Mouse (Mus musculus): ENCODE measurements around the gene Cpa4. TPM values are rescaled to one million over a fixed set of nuclear protein-coding genes. Genes with fewer than 3 reads are reported as not detected.
A peak's percentile ranks its signal among the peaks of the same experiment; 100 is the strongest.

The Cpa4 gene
- polyA plus RNA-seq (2015; fragmentation: Nextera tagmentation; extraction: Ambion mirVana): 0.59 and 0.87 TPM in 2 replicates

- 77% methylated on average over 5 of the region's 5 CpGs for WGBS
- peaks cover 12% of the 10 kb centered on the region for H3K4me1 ChIP-seq (replicated peaks)
- 0 out of 2 replicates have a peak within 1 kb of the TSS, but pooled peaks have one; percentile 42 for H3K27ac ChIP-seq (replicated peaks)
These were observed at the start of gene Cpa4 for GRCm38 (mm10) chr6:30568069-30568468. Gene Cpa4, plus strand, starts transcription at chr6:30568369.

DNA sequence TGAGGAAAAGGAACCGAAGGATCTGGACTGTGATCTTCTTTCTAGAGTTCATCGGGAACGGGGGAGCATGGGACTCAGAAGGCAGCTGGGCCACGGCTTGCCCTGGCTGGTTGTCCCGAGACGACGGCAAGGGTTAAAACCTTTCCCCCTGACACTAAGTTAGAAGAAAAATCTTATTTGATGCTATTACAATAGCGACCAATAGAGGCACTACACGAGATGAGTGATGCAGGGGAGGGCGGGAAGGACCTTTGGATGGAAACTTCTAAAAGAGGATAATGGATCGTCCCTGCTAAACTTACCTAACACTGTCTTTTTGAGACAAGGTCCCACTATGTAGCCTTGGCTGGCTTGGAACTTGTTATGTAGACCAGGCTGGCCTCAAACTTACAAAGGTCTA, 47.8 kb upstream of the Cpa4 start:
- 67% methylated on average over 11 of the region's 11 CpGs for WGBS
- Histone ChIP-seq H3K9me3 (no peaks in the 10 kb centered on the region), H3K27me3 (no peaks in the 10 kb centered on the region), H3K36me3 (no peaks in the 10 kb centered on the region), H3K4me2 (no peak overlapping the region), H3K9ac (no peak overlapping the region), H3K4me1 (replicated peaks) (peaks cover 4% of the 10 kb centered on the region; the same call in 1 of the 2 replicates), H3K27ac (replicated peaks) (no peak overlapping the region), H3K4me3 (no peak overlapping the region)
- no peak for ATAC-seq (ENCODE audit: low read depth)

More at GRCm38 (mm10) chr6:30568069-30568468, at the start of gene Cpa4:
- Histone ChIP-seq H3K9ac (no peak within 1 kb of the TSS), H3K36me3 (no peaks in the 10 kb centered on the region), H3K27me3 (no peaks in the 10 kb centered on the region), H3K4me2 (no peak within 1 kb of the TSS), H3K9me3 (no peaks in the 10 kb centered on the region), H3K4me3 (no peak within 1 kb of the TSS)
- ATAC-seq (ENCODE audit: low read depth): no peak

DNA sequence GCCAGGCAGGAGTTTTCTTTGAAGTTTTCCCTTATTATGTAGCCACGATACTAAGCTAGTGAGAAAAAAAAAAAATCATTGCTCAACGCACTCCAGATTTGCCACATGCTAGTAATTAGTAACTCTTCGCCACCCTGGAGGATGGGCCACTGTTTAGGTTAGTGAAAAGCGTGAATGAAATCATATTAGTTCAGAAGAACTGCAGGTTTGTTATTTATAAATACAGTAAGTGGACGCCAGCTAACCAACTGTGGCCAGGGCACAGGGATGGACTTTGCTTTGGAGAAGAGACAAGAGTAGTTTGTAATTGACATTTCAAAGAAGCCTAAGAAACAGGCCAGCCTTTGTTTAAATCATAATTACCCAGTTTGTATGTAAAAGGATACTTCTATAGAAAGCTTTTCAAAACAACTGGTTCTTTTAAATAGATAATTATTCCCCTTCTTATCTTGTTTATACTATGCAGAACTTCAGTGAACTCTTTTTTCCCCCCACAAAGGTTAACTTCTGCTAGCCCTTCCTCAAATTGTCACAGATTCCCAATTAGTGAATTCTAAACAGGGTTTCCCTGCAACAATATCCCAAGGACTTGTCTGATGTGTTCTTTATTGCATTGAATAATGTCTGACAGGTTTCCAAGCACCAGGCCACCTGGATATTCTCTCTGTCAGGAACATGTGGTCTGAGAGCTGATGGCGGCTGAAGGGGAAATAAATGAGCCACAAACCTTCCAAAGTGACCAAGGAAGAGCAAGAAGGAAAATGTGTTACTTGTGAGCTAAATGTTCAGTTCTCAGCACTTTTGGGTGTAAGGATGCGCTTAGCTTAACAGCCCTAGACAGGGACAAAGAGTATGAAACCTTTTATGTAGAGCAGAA, 42.5 kb upstream of the Cpa4 start:
- Histone ChIP-seq H3K9me3 (no peaks in the 10 kb centered on the region), H3K4me2 (no peak overlapping the region), H3K9ac (no peak overlapping the region), H3K4me1 (replicated peaks) (peaks cover 25% of the 10 kb centered on the region), H3K27ac (replicated peaks) (peak overlapping the region; percentile 28), H3K36me3 (no peaks in the 10 kb centered on the region), H3K27me3 (no peaks in the 10 kb centered on the region), H3K4me3 (no peak overlapping the region)
- WGBS: 55% methylated on average over 7 of the region's 7 CpGs
- ATAC-seq (ENCODE audit: low read depth): no peak

DNA sequence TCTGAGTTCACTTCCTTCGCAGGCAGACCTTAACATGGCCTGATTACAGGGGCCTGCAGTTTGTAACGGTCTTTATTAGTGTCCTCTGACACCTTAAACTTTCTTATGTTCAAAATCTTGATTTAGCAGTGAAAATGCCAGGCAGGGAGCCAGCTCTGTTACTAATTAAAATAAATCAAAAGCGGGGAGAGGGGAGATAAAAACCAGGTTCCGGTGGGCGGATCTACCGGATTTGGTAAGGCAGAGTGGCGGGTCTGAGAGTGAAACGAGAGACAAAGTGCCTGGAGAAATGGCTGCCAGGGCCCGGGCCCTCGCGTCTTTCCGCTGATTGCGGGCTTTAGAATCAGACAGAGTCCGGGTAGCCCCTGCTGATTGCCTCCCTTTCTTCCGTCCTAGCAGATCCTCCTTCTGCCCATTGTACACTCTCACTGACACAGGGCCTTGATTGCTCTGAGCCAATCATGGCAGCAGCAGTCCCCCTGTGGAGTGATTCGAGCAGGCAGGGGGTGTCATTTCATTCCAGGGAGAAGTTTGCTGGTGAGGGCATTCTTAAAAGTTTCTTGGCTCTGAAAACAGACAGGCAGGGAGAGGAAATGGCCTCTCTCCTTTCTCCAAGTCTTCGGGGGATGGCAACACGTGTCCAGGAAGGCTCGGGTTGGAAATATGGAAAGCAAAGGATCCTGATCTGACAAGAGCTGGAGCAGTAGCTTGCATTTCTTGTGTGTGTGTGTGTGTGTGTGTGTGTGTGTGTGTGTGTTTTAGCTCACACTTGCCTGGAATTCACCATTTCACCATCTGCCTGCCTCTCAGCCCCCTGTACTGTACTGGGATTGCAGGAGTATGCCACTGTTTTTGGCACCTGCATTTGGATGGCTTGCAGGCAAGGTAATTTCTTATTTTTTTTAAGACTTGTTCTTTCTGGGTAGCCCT, 41.3 kb upstream of the Cpa4 start:
- no peaks in the 10 kb centered on the region for H3K9me3 ChIP-seq
- H3K27ac ChIP-seq (replicated peaks): peak overlapping the region; percentile 85
- peak; percentile 79; the same call in 1 of the 2 replicates for ATAC-seq (ENCODE audit: low read depth)
- peaks cover 25% of the 10 kb centered on the region for H3K4me1 ChIP-seq (replicated peaks)
- H3K4me3 ChIP-seq: peak overlapping the region; percentile 21; the same call in 1 of the 2 replicates
- H3K27me3 ChIP-seq: no peaks in the 10 kb centered on the region
- H3K4me2 ChIP-seq: peak overlapping the region; percentile 50
- no peaks in the 10 kb centered on the region for H3K36me3 ChIP-seq
- WGBS: 9% methylated on average over 19 of the region's 19 CpGs
- H3K9ac ChIP-seq: peak overlapping the region; percentile 58

GRCm38 (mm10) chr6:30528800-30529199, 39.4 kb upstream of the Cpa4 start:
- Histone ChIP-seq H3K9ac (no peak overlapping the region), H3K27ac (replicated peaks) (no peak overlapping the region; the same call in 1 of the 2 replicates), H3K4me1 (replicated peaks) (peaks cover 25% of the 10 kb centered on the region), H3K4me3 (no peak overlapping the region), H3K4me2 (no peak overlapping the region), H3K27me3 (no peaks in the 10 kb centered on the region), H3K9me3 (no peaks in the 10 kb centered on the region), H3K36me3 (no peaks in the 10 kb centered on the region)
- WGBS: 73% methylated on average over 6 of the region's 6 CpGs
- no peak for ATAC-seq (ENCODE audit: low read depth)

DNA sequence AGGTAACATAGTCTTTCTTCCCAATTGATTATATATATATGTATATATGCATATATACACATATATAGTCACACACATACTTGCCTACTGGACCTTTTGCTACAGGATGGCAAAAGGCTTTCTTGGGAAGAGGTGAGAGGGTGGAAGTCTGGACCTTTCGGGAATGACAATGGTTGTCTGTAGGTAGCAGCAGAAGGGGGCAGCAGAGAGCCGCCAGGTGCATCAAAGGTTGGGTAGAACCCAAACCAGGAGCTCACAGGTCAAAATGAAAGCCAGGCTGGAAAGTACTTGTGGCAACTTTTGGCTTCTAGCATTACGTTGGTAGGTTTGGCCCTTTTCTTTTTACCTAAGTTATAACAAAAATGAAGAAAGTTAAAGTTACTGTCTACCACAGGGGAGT, 32.8 kb upstream of the Cpa4 start:
- ATAC-seq (ENCODE audit: low read depth): no peak

GRCm38 (mm10) chr6:30538240-30538639, 29.9 kb upstream of the Cpa4 start:
- Histone ChIP-seq H3K9ac (no peak overlapping the region), H3K4me1 (replicated peaks) (peaks cover 4% of the 10 kb centered on the region; the same call in 1 of the 2 replicates), H3K27ac (replicated peaks) (no peak overlapping the region), H3K36me3 (no peaks in the 10 kb centered on the region), H3K27me3 (no peaks in the 10 kb centered on the region), H3K4me2 (no peak overlapping the region), H3K4me3 (no peak overlapping the region), H3K9me3 (no peaks in the 10 kb centered on the region)
- no peak for ATAC-seq (ENCODE audit: low read depth)
- WGBS: 78% methylated on average over 10 of the region's 10 CpGs

More for the DNA sequence above, 32.8 kb upstream of the Cpa4 start:
- H3K36me3 ChIP-seq: no peaks in the 10 kb centered on the region
- no peak overlapping the region for H3K9ac ChIP-seq
- no peaks in the 10 kb centered on the region for H3K4me1 ChIP-seq (replicated peaks)
- H3K9me3 ChIP-seq: no peaks in the 10 kb centered on the region
- 49% methylated on average over 3 of the region's 3 CpGs for WGBS
- H3K4me2 ChIP-seq: no peak overlapping the region
- no peak overlapping the region for H3K4me3 ChIP-seq
- H3K27ac ChIP-seq (replicated peaks): no peak overlapping the region
- no peaks in the 10 kb centered on the region for H3K27me3 ChIP-seq

- Histone ChIP-seq H3K9me3 (no peaks in the 10 kb centered on the region), H3K4me3 (no peak overlapping the region), H3K27ac (replicated peaks) (no peak overlapping the region), H3K27me3 (no peaks in the 10 kb centered on the region), H3K9ac (no peak overlapping the region), H3K4me2 (no peak overlapping the region), H3K4me1 (replicated peaks) (peaks cover 9% of the 10 kb centered on the region), H3K36me3 (no peaks in the 10 kb centered on the region)
- ATAC-seq (ENCODE audit: low read depth): no peak
- 85% methylated on average over 5 of the region's 5 CpGs for WGBS
These were observed 29.4 kb upstream of the Cpa4 start for GRCm38 (mm10) chr6:30538800-30539199.

- Histone ChIP-seq H3K4me2 (no peak within 1 kb of the TSS), H3K9ac (no peak within 1 kb of the TSS), H3K36me3 (no peaks in the 10 kb centered on the region), H3K27ac (replicated peaks) (no peak within 1 kb of the TSS), H3K27me3 (no peaks in the 10 kb centered on the region), H3K4me3 (no peak within 1 kb of the TSS), H3K9me3 (no peaks in the 10 kb centered on the region), H3K4me1 (replicated peaks) (peaks cover 30% of the 10 kb centered on the region)
- no peak for ATAC-seq (ENCODE audit: low read depth)
- 76% methylated on average over 11 of the region's 11 CpGs for WGBS
These were observed 27.0 kb upstream of the Cpa4 start, which contains the start of gene Cpa2 for GRCm38 (mm10) chr6:30541009-30541799. Gene Cpa2, plus strand, starts transcription at chr6:30541582.

DNA sequence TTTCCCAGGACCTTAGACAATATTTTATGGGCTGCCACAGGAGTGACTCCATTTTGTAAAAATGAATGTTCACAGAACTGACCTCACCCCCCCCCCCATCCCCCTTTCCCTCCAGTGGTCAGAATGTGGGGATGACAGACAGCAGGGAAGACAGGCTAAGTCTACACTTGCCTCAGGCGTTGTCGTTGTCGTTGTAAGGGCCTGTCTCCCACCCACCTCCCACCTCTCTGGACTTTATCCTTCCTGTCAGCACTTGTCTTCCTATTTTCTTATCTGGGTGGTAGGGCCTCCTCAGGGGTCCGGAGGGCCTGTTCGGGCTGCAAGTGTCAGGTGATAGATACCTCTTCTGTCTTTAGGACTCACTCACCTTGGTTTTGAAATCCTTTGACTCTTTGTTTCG, 25.9 kb upstream of the Cpa4 start:
- no peak for ATAC-seq (ENCODE audit: low read depth)
- H3K36me3 ChIP-seq: no peaks in the 10 kb centered on the region
- no peaks in the 10 kb centered on the region for H3K27me3 ChIP-seq
- H3K4me3 ChIP-seq: no peak overlapping the region
- H3K4me1 ChIP-seq (replicated peaks): peaks cover 40% of the 10 kb centered on the region
- 91% methylated on average over 6 of the region's 6 CpGs for WGBS
- no peak overlapping the region for H3K9ac ChIP-seq
- H3K27ac ChIP-seq (replicated peaks): no peak overlapping the region
- H3K4me2 ChIP-seq: no peak overlapping the region
- H3K9me3 ChIP-seq: no peaks in the 10 kb centered on the region

GRCm38 (mm10) chr6:30543077-30543476, 25.1 kb upstream of the Cpa4 start:
- no peak overlapping the region for H3K9ac ChIP-seq
- H3K36me3 ChIP-seq: no peaks in the 10 kb centered on the region
- no peak overlapping the region for H3K4me2 ChIP-seq
- no peak overlapping the region for H3K4me3 ChIP-seq
- H3K9me3 ChIP-seq: no peaks in the 10 kb centered on the region
- H3K27me3 ChIP-seq: no peaks in the 10 kb centered on the region
- WGBS: 43% methylated on average over 12 of the region's 12 CpGs
- H3K27ac ChIP-seq (replicated peaks): no peak overlapping the region
- ATAC-seq (ENCODE audit: low read depth): no peak
- peaks cover 47% of the 10 kb centered on the region for H3K4me1 ChIP-seq (replicated peaks)
